Mouse (Mus musculus): ENCODE data around the gene Tenm1. TPM values are rescaled to one million over a fixed set of nuclear protein-coding genes. Genes with fewer than 3 reads are reported as not detected.

Gene Tenm1
- polyA plus RNA-seq (2015; fragmentation: Nextera tagmentation; extraction: Ambion mirVana): 0.10 TPM in 2 replicates

DNA sequence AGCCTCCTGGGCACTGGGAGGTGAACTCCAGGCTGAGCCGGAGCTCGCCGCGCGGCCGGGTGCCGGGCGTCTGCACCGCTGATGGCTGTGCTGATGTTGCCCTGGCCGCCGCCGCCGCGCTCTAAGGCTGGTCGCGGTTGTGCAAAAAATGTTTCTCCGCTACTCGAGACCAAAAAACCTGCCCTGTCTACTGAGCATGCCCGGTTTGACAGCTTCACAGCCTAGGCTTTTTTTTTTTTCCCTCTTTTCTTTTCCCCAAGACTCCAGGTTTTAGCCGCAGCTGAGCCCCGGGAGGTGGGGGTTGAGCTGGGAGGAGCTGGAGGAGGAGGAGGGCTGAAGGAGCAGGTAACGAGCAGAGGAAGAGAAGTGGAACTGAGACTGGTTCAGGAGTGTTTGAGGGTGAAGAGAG, at the start of gene Tenm1:
Gene Tenm1 (minus strand): TSS at position 272 of the 409 bp plus-strand sequence.
- ATAC-seq (replicated peaks; ENCODE audit: insufficient number of reproducible peaks, insufficient read depth, low FRiP score, low read depth): no peak
- H3K9me3 ChIP-seq (replicated peaks): no peaks in the 10 kb centered on the region
- H3K4me2 ChIP-seq: peak within 1 kb of the TSS; percentile 65
- H3K4me3 ChIP-seq: peak within 1 kb of the TSS; percentile 39
- H3K9ac ChIP-seq: no peak within 1 kb of the TSS
- 8% methylated on average over 22 of the region's 22 CpGs for WGBS
- H3K4me1 ChIP-seq (replicated peaks): no peaks in the 10 kb centered on the region
- no peaks in the 10 kb centered on the region for H3K36me3 ChIP-seq
- no peak within 1 kb of the TSS for H3K27ac ChIP-seq
- H3K27me3 ChIP-seq: peaks cover 19% of the 10 kb centered on the region

DNA sequence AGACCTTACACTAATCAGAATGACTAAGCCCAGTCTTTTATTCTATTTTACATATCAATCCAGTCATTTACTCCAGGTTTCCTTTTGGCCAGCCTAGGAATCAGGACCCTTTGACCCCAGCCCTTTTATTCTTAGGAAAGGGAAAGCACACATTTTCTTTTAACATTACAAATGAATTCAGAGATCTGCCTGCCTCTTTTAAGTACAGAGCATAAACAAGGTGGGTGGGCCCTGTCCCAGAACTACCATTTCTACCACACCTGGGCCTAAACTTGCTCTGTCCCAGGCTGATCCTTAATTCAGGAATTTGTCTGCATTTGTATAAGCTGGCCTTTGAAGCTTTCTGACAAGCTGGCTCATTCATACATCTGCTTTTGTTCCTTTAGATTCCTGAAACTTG, 38.4 kb upstream of the Tenm1 start:
- Histone ChIP-seq H3K9ac (no peak overlapping the region), H3K9me3 (replicated peaks) (no peaks in the 10 kb centered on the region), H3K27me3 (no peaks in the 10 kb centered on the region), H3K4me3 (no peak overlapping the region), H3K27ac (no peak overlapping the region), H3K4me1 (replicated peaks) (no peaks in the 10 kb centered on the region), H3K4me2 (no peak overlapping the region), H3K36me3 (no peaks in the 10 kb centered on the region)
- no peak for ATAC-seq (replicated peaks; ENCODE audit: insufficient number of reproducible peaks, insufficient read depth, low FRiP score, low read depth)

DNA sequence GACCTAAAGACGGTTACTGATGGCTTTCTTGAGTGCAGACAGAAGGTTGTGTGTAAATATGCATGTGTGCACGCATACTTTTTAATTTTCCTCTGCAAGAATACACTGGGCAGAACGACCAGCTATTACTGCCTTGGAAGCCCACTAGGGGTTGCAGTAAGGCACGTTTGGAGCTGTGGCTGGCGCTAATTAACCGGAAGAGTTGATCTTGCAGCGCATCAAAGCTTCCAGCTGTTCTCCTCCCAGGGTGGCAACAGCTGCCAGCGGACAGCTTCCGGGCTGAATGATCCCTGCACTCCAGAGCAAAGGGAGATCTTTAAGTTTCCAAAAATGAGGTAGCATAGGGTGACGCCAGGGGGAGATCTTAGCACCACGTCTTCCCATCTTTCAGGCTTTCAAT, 1.7 kb upstream of the Tenm1 start:
- no peak overlapping the region for H3K9ac ChIP-seq
- H3K27ac ChIP-seq: no peak overlapping the region
- no peaks in the 10 kb centered on the region for H3K4me1 ChIP-seq (replicated peaks)
- 6% methylated on average over 11 of the region's 11 CpGs for WGBS
- peak overlapping the region; percentile 37 for H3K4me3 ChIP-seq
- ATAC-seq (replicated peaks; ENCODE audit: insufficient number of reproducible peaks, insufficient read depth, low FRiP score, low read depth): no peak
- peak overlapping the region; percentile 65 for H3K4me2 ChIP-seq
- H3K9me3 ChIP-seq (replicated peaks): no peaks in the 10 kb centered on the region
- no peaks in the 10 kb centered on the region for H3K36me3 ChIP-seq
- H3K27me3 ChIP-seq: peaks cover 19% of the 10 kb centered on the region

DNA sequence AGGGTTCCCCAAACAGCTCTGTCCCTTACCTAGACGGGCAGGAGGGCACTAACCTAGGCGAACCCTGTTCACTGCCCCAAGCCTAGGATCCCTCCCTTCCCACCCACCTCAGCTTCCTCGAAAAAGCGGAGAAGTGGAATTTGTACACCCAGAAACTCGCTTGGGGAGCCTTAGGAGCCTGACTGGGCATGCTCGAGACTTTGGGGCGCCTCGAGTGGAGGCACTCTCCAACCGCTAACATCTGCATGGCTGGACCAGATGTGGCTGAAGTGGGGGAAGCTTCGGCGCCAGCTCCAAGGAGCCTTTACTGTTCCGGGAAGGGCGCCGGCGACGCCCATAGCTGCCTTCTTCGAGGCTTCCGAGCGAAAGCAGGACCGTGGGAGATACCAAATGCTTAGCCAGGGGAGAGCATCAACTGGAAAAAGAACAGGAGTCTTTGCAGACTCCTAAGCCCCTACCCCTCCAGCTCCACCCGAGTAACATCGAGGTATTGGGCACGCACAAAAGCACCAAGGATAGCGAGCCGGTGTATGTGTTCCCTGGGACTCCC, 1.1 kb upstream of the Tenm1 start:
- no peak for ATAC-seq (replicated peaks; ENCODE audit: insufficient number of reproducible peaks, insufficient read depth, low FRiP score, low read depth)
- WGBS: 12% methylated on average over 25 of the region's 25 CpGs
- peak overlapping the region; percentile 37 for H3K4me3 ChIP-seq

DNA sequence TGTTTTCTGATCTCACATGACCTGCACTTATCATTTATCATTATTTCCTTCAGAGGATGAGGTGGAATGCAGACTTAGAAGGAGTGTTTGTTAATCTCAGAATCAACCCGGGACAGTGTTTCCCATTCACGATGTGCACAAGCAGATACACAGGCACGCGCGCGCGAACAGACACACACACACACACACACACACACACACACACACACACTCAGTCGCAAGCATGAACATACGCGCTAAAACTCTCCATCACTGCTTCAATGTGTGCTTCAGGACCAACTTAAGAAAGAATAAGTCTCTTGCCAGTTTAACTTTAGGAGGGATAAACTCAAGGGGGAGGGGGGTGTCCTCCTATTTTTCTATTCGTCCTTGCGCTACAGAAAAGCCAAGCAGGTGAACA, 411 bp upstream of the Tenm1 start:
- WGBS: 14% methylated on average over 12 of the region's 12 CpGs
- Histone ChIP-seq H3K36me3 (no peaks in the 10 kb centered on the region), H3K4me3 (peak overlapping the region; percentile 39), H3K4me2 (peak overlapping the region; percentile 65), H3K4me1 (replicated peaks) (no peaks in the 10 kb centered on the region), H3K9ac (no peak overlapping the region), H3K27me3 (peaks cover 19% of the 10 kb centered on the region), H3K27ac (no peak overlapping the region), H3K9me3 (replicated peaks) (no peaks in the 10 kb centered on the region)
- ATAC-seq (replicated peaks; ENCODE audit: insufficient number of reproducible peaks, insufficient read depth, low FRiP score, low read depth): no peak

More for the DNA sequence above, 1.1 kb upstream of the Tenm1 start:
- peaks cover 19% of the 10 kb centered on the region for H3K27me3 ChIP-seq
- no peak overlapping the region for H3K27ac ChIP-seq
- H3K4me2 ChIP-seq: peak overlapping the region; percentile 65
- no peaks in the 10 kb centered on the region for H3K36me3 ChIP-seq
- no peaks in the 10 kb centered on the region for H3K4me1 ChIP-seq (replicated peaks)
- no peaks in the 10 kb centered on the region for H3K9me3 ChIP-seq (replicated peaks)
- no peak overlapping the region for H3K9ac ChIP-seq

DNA sequence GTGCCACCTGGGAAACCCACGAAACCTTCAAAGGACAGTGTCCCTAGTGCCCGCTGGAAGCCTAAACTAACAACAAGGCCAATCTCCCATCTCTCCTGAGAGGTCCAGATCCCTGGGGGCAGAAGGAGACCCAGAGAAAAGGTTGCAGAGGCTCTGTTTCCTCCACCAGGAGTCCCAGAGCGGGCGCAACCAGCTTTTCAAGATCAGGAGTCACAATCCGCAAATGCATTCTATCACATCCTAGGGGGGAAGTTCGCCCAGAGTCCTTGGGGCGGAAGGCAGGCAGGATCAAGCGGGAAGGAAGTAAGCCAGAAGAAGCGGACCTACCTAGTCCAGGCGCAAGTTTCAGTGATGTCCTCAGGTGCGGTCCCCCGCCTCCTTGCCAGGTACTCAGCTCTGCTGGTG, 963 bp downstream of the Tenm1 start:
- ATAC-seq (replicated peaks; ENCODE audit: insufficient number of reproducible peaks, insufficient read depth, low FRiP score, low read depth): no peak
- H3K9me3 ChIP-seq (replicated peaks): no peaks in the 10 kb centered on the region
- H3K27ac ChIP-seq: no peak overlapping the region
- 7% methylated on average over 12 of the region's 12 CpGs for WGBS
- H3K36me3 ChIP-seq: no peaks in the 10 kb centered on the region
- no peaks in the 10 kb centered on the region for H3K4me1 ChIP-seq (replicated peaks)
- no peak overlapping the region for H3K9ac ChIP-seq
- H3K4me3 ChIP-seq: peak overlapping the region; percentile 39
- H3K4me2 ChIP-seq: peak overlapping the region; percentile 65
- peaks cover 19% of the 10 kb centered on the region for H3K27me3 ChIP-seq

DNA sequence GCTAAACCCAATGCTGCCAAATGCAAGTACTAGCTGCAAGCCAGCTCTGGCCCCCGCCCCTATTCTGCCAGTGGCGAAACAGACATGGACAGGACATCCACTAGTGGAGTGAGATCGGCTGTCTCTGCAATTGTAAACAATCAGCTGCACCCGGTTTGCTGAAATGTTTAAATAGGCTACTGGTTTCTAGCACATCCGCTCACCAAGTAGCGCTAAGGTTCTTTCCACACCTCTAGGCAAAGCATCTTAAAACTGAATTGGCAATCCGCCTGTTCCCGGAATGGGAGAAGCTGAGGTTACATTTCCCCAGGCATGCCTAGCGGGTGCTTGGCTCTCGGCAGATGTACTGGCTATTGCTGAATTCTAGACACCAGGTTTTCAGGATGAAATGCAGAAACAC, 1.8 kb downstream of the Tenm1 start:
- 14% methylated on average over 10 of the region's 10 CpGs for WGBS
- ATAC-seq (replicated peaks; ENCODE audit: insufficient number of reproducible peaks, insufficient read depth, low FRiP score, low read depth): no peak
- no peaks in the 10 kb centered on the region for H3K4me1 ChIP-seq (replicated peaks)
- no peaks in the 10 kb centered on the region for H3K36me3 ChIP-seq
- no peaks in the 10 kb centered on the region for H3K9me3 ChIP-seq (replicated peaks)
- H3K27ac ChIP-seq: no peak overlapping the region
- H3K27me3 ChIP-seq: peaks cover 19% of the 10 kb centered on the region
- no peak overlapping the region for H3K9ac ChIP-seq
- H3K4me2 ChIP-seq: no peak overlapping the region
- H3K4me3 ChIP-seq: no peak overlapping the region

DNA sequence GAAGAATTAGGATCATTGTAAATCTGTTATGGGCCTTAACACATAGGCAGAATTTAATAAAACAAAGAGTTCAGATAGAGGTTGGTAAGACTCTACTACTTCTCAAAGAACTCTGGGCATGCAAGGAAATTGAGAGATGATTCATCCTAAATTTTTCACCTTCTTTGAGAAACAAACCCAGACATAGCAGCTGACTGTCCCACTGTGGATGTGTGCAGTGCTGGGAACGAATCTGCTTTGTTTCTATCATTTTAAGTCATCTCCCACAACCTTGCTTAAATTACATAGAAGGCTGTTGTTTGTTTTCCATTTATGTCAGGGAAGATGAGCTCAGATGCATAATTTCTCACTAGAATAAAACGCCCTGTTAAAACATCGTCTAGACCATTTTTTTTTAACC, 31.0 kb downstream of the Tenm1 start:
- Histone ChIP-seq H3K9ac (no peak overlapping the region), H3K27me3 (no peaks in the 10 kb centered on the region), H3K27ac (no peak overlapping the region), H3K4me2 (no peak overlapping the region), H3K4me1 (replicated peaks) (no peaks in the 10 kb centered on the region), H3K9me3 (replicated peaks) (no peaks in the 10 kb centered on the region), H3K36me3 (no peaks in the 10 kb centered on the region), H3K4me3 (no peak overlapping the region)
- WGBS: 63% methylated on average over 3 of the region's 3 CpGs
- no peak for ATAC-seq (replicated peaks; ENCODE audit: insufficient number of reproducible peaks, insufficient read depth, low FRiP score, low read depth)

DNA sequence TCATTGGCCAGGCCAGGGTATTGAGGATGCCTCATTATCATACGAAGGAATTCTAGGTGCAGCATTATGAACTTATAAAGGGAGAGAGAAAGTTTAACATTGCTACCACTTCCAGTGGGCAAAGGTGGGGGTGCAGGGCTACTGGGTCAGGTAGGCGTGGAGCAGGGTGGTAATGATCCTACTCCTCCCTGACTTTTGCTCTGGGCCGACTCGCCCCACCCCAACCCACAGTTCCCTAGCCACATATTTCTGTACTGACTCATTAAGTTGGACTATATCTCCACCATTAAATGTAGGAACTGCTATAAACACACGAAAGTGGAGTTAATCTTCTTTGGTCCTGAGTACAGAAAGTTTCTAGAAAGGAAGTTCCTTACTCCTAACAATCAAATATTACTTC, 40.8 kb downstream of the Tenm1 start:
- WGBS: 74% methylated on average over 5 of the region's 5 CpGs
- no peak for ATAC-seq (replicated peaks; ENCODE audit: insufficient number of reproducible peaks, insufficient read depth, low FRiP score, low read depth)
- no peaks in the 10 kb centered on the region for H3K36me3 ChIP-seq

DNA sequence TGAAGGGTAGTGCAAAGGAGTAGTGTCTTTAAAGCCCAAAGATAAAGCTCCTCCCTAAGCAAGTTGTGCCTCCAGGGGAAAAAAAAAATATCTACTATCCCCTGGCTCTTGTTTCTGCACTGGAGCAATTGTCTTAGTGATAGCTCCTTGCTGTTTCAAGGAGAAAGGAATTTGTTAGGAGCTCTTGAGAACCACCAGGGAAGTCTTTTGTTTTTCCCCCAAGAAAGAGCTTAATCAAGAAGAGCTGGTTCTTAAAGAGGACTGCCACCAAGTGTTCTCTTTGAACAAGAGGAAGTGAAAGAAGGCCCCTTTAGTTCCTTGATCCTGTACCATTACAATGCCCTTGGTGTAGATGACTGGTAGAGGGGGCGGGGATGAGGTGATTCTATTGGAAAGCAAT, 56.4 kb downstream of the Tenm1 start:
- no peaks in the 10 kb centered on the region for H3K9me3 ChIP-seq (replicated peaks)
- 57% methylated on average over 1 of the region's 1 CpGs for WGBS
- no peak for ATAC-seq (replicated peaks; ENCODE audit: insufficient number of reproducible peaks, insufficient read depth, low FRiP score, low read depth)

More for the DNA sequence above, 40.8 kb downstream of the Tenm1 start:
- H3K27ac ChIP-seq: no peak overlapping the region
- H3K9ac ChIP-seq: no peak overlapping the region
- H3K4me2 ChIP-seq: no peak overlapping the region
- H3K4me3 ChIP-seq: no peak overlapping the region
- no peaks in the 10 kb centered on the region for H3K4me1 ChIP-seq (replicated peaks)
- no peaks in the 10 kb centered on the region for H3K9me3 ChIP-seq (replicated peaks)
- no peaks in the 10 kb centered on the region for H3K27me3 ChIP-seq

DNA sequence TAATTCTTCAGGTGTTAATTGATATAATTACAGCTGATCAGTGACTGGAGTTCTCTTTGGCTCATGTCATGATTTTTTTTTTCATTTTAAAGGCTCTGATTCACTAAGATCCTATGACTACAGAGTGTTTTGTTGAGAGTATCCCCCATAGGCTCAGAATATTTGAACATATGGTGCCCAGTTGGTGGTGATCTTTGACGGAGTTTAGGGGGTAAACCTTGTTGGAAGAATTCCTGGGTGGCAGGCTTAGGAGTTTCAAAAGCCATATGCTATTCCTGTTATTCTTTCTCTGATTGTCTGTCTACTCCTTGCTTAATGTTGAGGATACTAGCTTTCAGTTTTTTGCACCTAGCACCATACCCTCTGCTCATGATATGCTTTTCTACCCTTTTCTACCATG, 109.6 kb downstream of the Tenm1 start:
- no peak overlapping the region for H3K9ac ChIP-seq
- H3K4me3 ChIP-seq: no peak overlapping the region
- H3K36me3 ChIP-seq: no peaks in the 10 kb centered on the region
- H3K27me3 ChIP-seq: no peaks in the 10 kb centered on the region
- H3K9me3 ChIP-seq (replicated peaks): no peaks in the 10 kb centered on the region
- 74% methylated on average over 1 of the region's 1 CpGs for WGBS
- ATAC-seq (replicated peaks; ENCODE audit: insufficient number of reproducible peaks, insufficient read depth, low FRiP score, low read depth): no peak
- no peak overlapping the region for H3K27ac ChIP-seq
- no peak overlapping the region for H3K4me2 ChIP-seq
- no peaks in the 10 kb centered on the region for H3K4me1 ChIP-seq (replicated peaks)

More for the DNA sequence above, 56.4 kb downstream of the Tenm1 start:
- Histone ChIP-seq H3K36me3 (no peaks in the 10 kb centered on the region), H3K4me1 (replicated peaks) (no peaks in the 10 kb centered on the region), H3K27ac (no peak overlapping the region), H3K4me3 (no peak overlapping the region), H3K27me3 (no peaks in the 10 kb centered on the region), H3K9ac (no peak overlapping the region), H3K4me2 (no peak overlapping the region)

DNA sequence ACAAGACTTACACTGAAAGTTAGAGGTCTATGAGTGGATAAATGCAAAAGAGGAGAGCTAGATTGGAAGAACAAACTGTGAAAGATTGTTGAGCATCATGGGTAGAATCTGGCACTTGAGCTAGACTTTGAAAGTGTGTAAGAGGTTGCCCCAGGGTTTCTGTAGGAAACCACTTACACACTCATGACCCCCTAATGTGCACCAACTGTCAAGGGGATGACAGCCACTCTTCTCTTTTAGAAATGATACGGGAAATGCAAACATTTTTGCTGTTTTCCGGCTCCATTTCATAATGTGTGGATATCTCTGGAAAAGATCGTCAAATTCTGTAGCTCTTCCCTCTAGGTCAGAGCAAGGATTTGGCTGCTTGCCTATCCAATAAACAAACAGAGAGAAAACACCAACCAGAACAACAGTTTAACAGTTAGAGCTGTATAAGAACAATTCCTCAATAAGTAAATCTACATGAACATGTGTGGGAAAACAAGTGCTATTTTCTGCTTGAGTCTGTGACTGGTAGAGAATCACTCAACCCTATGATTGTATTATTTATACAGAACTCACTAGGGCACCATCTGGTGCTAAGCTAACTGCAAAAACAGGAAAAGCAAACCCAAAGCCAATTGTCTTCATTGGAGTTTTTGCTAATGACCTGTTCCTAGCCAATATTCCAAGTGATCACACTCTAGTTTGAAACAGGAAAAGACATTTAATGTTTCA, 111.0 kb downstream of the Tenm1 start:
- Histone ChIP-seq H3K27me3 (no peaks in the 10 kb centered on the region), H3K4me3 (no peak overlapping the region), H3K27ac (no peak overlapping the region), H3K9me3 (replicated peaks) (no peaks in the 10 kb centered on the region), H3K9ac (no peak overlapping the region), H3K4me1 (replicated peaks) (no peaks in the 10 kb centered on the region), H3K36me3 (no peaks in the 10 kb centered on the region), H3K4me2 (no peak overlapping the region)
- ATAC-seq (replicated peaks; ENCODE audit: insufficient number of reproducible peaks, insufficient read depth, low FRiP score, low read depth): no peak
- 71% methylated on average over 3 of the region's 3 CpGs for WGBS

Measured in heart, embryonic 15.5 days (tissue).